Mouse (Mus musculus) liver, embryonic 14.5 days (tissue): Measurements from ENCODE around the gene Tinf2.

Source experiments
- CTCF ChIP-seq: IDR thresholded peaks from 2 replicates; pipeline ENCODE4 v1.5.1; 2016; ENCODE audit warnings: antibody characterized with exemption, low read depth, control low read depth
- EP300 ChIP-seq: IDR thresholded peaks from 2 replicates; pipeline ENCODE4 v1.6.1; 2016; ENCODE audit warnings: antibody characterized with exemption, low read depth

GRCm38 (mm10) chr14:55719737-55720136 lies 38.1 kb upstream of the Tinf2 start:
- no peak for TF ChIP-seq CTCF
- TF ChIP-seq EP300: no peak
